ENCODE assay signal across 9 mouse cellular contexts in the genomic region with DNA sequence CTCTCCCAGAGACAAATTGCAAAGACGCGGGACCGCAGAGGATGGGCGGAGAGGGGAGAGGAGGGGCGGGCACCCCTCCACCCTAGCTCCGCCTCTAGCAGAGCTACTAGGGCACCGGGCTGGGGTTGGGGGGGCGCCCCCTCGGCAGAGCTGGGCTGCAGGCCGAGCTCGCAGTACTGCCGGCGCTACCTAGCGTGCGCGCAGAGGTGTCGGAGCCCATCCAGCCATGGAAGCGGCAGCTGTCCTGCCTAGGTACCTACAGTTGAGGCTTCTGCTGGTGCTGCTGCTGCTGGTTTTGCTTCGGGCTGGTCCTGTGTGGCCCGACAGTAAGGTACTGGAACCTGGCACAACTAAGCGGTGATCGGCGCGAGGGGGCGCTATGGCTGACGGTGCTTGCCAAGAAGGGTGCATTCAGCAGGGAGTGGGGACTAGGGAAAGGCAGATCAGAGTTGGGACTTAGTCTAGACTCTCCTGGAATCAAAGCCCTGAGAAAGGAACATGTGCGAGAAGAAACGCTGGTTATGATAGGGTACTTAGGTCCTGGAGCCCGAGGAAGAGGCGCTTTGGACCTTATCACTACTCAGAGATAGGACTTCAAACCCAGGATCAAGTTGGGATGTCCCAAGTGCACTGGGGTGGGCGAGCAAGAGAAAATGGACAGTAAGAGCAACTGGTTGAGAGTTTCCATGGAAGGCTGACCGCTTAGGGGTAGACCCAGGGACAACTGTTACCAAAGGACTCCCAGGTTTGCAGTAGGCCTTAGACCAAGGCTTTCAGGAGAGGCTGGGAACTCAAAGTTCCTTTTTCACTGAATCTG. TPM values are rescaled to one million over a fixed set of nuclear protein-coding genes. Genes with fewer than 3 reads are reported as not detected.
DNase-seq lines count a peak whose midpoint lies in the region; ATAC-seq lines count a peak whose summit lies in the region.
"Had no signal": no experiment of that assay in that cellular context is flagged by ENCODE, and none has a peak within 500 bp of the region (broad histone marks: within the 10 kb centered on the region; RNA-seq: fewer than 3 reads in every experiment).

A gene (plus strand): TSS at position 128 of the 817 bp plus-strand sequence.

- 9% methylated on average over 32 of the region's 32 CpGs for WGBS in embryonic facial prominence, embryonic 15.5 days
- 5% methylated on average over 30 of the region's 32 CpGs for WGBS in heart, embryonic 12.5 days
- 7% methylated on average over 32 of the region's 32 CpGs for WGBS in kidney, embryonic 14.5 days
- 7% methylated on average over 32 of the region's 32 CpGs for whole genome bisulfite sequencing in liver, embryonic 13.5 days (ENCODE audit: insufficient replicate concordance)
- 8% methylated on average over 32 of the region's 32 CpGs for WGBS in stomach, embryonic 14.5 days

- H3K4me3 ChIP-seq in embryonic facial prominence, embryonic 15.5 days (replicated peaks) = peak within 1 kb of the TSS; percentile 52
- peak within 1 kb of the TSS; percentile 52 for H3K4me3 ChIP-seq in heart, embryonic 12.5 days
- H3K4me3 ChIP-seq in kidney, embryonic 14.5 days (ENCODE audit: low read length) = peak within 1 kb of the TSS; percentile 38
- peak within 1 kb of the TSS; percentile 45 for H3K4me3 ChIP-seq in liver, embryonic 13.5 days (replicated peaks)
- peak within 1 kb of the TSS; percentile 35 for H3K4me3 ChIP-seq in stomach, embryonic 14.5 days (ENCODE audit: low read depth, low read length)
- H3K4me3 ChIP-seq: myocyte had no signal

- H3K4me2 ChIP-seq in embryonic facial prominence, embryonic 15.5 days (replicated peaks) = peak within 1 kb of the TSS; percentile 79
- peak within 1 kb of the TSS; percentile 83 for H3K4me2 ChIP-seq in heart, embryonic 12.5 days
- peak within 1 kb of the TSS; percentile 91 for H3K4me2 ChIP-seq in kidney, embryonic 14.5 days (replicated peaks; ENCODE audit: low read depth, low read length)
- peak within 1 kb of the TSS; percentile 74 for H3K4me2 ChIP-seq in liver, embryonic 13.5 days
- peak within 1 kb of the TSS; percentile 81 for H3K4me2 ChIP-seq in stomach, embryonic 14.5 days (replicated peaks; ENCODE audit: low read depth, low read length)

- ATAC-seq in embryonic facial prominence, embryonic 15.5 days (ENCODE audit: insufficient number of reproducible peaks, low FRiP score, low TSS enrichment, low read depth) = peak; percentile 82
- ATAC-seq in heart, embryonic 12.5 days (ENCODE audit: insufficient number of reproducible peaks, low FRiP score) = peak; percentile 80
- ATAC-seq in kidney, embryonic 14.5 days (ENCODE audit: low FRiP score, low TSS enrichment) = peak; percentile 67
- ATAC-seq in liver, embryonic 13.5 days (ENCODE audit: low read depth) = peak; percentile 76
- peak; percentile 73 for ATAC-seq in stomach, embryonic 14.5 days (ENCODE audit: insufficient number of reproducible peaks, insufficient read depth, low FRiP score, low read depth)

- peak within 1 kb of the TSS; percentile 39; the same call in 1 of the 2 replicates for H3K27ac ChIP-seq in embryonic facial prominence, embryonic 15.5 days (replicated peaks)
- no peak within 1 kb of the TSS for H3K27ac ChIP-seq in heart, embryonic 12.5 days (ENCODE audit: poor library complexity, severe bottlenecking)
- no peak within 1 kb of the TSS for H3K27ac ChIP-seq in kidney, embryonic 14.5 days (ENCODE audit: low read depth, low read length)
- no peak within 1 kb of the TSS for H3K27ac ChIP-seq in liver, embryonic 13.5 days
- no peak within 1 kb of the TSS for H3K27ac ChIP-seq in stomach, embryonic 14.5 days (ENCODE audit: low read length)

- DNase-seq in A20 (ENCODE audit: low read depth, low spot score) = peak; percentile 92
- peak; percentile 88 to 92 for DNase-seq in adrenal gland, postnatal 36 days
- peak; percentile 37 for DNase-seq in liver, embryonic 13.5 days
- peak; percentile 42 to 63 for DNase-seq in natural killer cell, adult 2 months (ENCODE audit: low spot score in 2 of 2)

- H3K4me1 ChIP-seq in embryonic facial prominence, embryonic 15.5 days = peaks cover 50% of the 10 kb centered on the region
- peaks cover 30% of the 10 kb centered on the region for H3K4me1 ChIP-seq in heart, embryonic 12.5 days (replicated peaks)
- H3K4me1 ChIP-seq in kidney, embryonic 14.5 days (ENCODE audit: control insufficient read depth, insufficient read depth, low read length) = peaks cover 14% of the 10 kb centered on the region; the same call in 1 of the 2 replicates
- H3K4me1 ChIP-seq in liver, embryonic 13.5 days (replicated peaks) = peaks cover 18% of the 10 kb centered on the region
- H3K4me1 ChIP-seq in stomach, embryonic 14.5 days (ENCODE audit: control insufficient read depth, insufficient read depth, low read length) = peaks cover 18% of the 10 kb centered on the region

- H3K9me3 ChIP-seq in embryonic facial prominence, embryonic 15.5 days (replicated peaks) = no peaks in the 10 kb centered on the region
- H3K9me3 ChIP-seq in heart, embryonic 12.5 days (replicated peaks) = no peaks in the 10 kb centered on the region
- no peaks in the 10 kb centered on the region for H3K9me3 ChIP-seq in kidney, embryonic 14.5 days (ENCODE audit: control insufficient read depth, low read length)
- H3K9me3 ChIP-seq in liver, embryonic 13.5 days (replicated peaks) = no peaks in the 10 kb centered on the region
- H3K9me3 ChIP-seq in stomach, embryonic 14.5 days (ENCODE audit: control insufficient read depth, low read depth, low read length) = no peaks in the 10 kb centered on the region

- peak within 1 kb of the TSS; percentile 53 for H3K9ac ChIP-seq in embryonic facial prominence, embryonic 15.5 days
- peak within 1 kb of the TSS; percentile 61 for H3K9ac ChIP-seq in heart, embryonic 12.5 days
- peak within 1 kb of the TSS; percentile 60 for H3K9ac ChIP-seq in kidney, embryonic 14.5 days (ENCODE audit: low read depth, low read length)
- H3K9ac ChIP-seq in liver, embryonic 13.5 days = peak within 1 kb of the TSS; percentile 41
- H3K9ac ChIP-seq in stomach, embryonic 14.5 days (replicated peaks; ENCODE audit: low read depth, low read length) = no peak within 1 kb of the TSS; the same call in 1 of the 2 replicates

- no peaks in the 10 kb centered on the region for H3K27me3 ChIP-seq in embryonic facial prominence, embryonic 15.5 days
- H3K27me3 ChIP-seq in heart, embryonic 12.5 days (replicated peaks) = peaks cover 9% of the 10 kb centered on the region
- no peaks in the 10 kb centered on the region for H3K27me3 ChIP-seq in kidney, embryonic 14.5 days (ENCODE audit: control insufficient read depth, insufficient read depth, low read length)
- H3K27me3 ChIP-seq in liver, embryonic 13.5 days = peaks cover 44% of the 10 kb centered on the region
- H3K27me3 ChIP-seq in stomach, embryonic 14.5 days (ENCODE audit: control insufficient read depth, insufficient read depth, low read length) = no peaks in the 10 kb centered on the region

- no peaks in the 10 kb centered on the region for H3K36me3 ChIP-seq in embryonic facial prominence, embryonic 15.5 days
- H3K36me3 ChIP-seq in heart, embryonic 12.5 days = no peaks in the 10 kb centered on the region
- H3K36me3 ChIP-seq in kidney, embryonic 14.5 days (ENCODE audit: control insufficient read depth, insufficient read depth, low read length) = no peaks in the 10 kb centered on the region
- no peaks in the 10 kb centered on the region for H3K36me3 ChIP-seq in liver, embryonic 13.5 days
- no peaks in the 10 kb centered on the region for H3K36me3 ChIP-seq in stomach, embryonic 14.5 days (ENCODE audit: control insufficient read depth, insufficient read depth, low read length)

RNA-seq across cellular contexts. Expression of the gene that starts here (rescaled TPM):
- 10 to 100 TPM in 1 of 2 experiments, 1 to 10 TPM in 1; 9.1 to 13.0 TPM for total RNA-seq in adrenal gland, postnatal 36 days (2021)
- polyA plus RNA-seq in embryonic facial prominence, embryonic 15.5 days (2015; fragmentation: Nextera tagmentation; extraction: Ambion mirVana) = 14.9 and 17.9 TPM in 2 replicates
- 6.8 and 8.4 TPM in 2 replicates for polyA plus RNA-seq in heart, embryonic 12.5 days (2016; fragmentation: Nextera tagmentation; extraction: Ambion mirVana)
- polyA plus RNA-seq in kidney, embryonic 14.5 days (2014; fragmentation: Nextera tagmentation; extraction: Ambion mirVana) = 1.5 and 2.3 TPM in 2 replicates
- 0.08 and 0.12 TPM in 2 replicates for polyA plus RNA-seq in liver, embryonic 13.5 days (2015; fragmentation: Nextera tagmentation; extraction: Ambion mirVana)
- polyA plus RNA-seq in stomach, embryonic 14.5 days (2014; fragmentation: Nextera tagmentation; extraction: Ambion mirVana) = 3.5 and 3.6 TPM in 2 replicates

Comparison
In these comparisons a context has a peak if more than half of its experiments do, and no peak if none do; other contexts are left out.
1. Peak in DNase-seq, ATAC-seq, H3K4me3 ChIP-seq, H3K9ac ChIP-seq and H3K4me2 ChIP-seq in liver, embryonic 13.5 days; RNA of the gene not detected or under 1 TPM.
2. DNase-seq: peak in every context shown above with its lines; median percentile 92 in A20; 90 in adrenal gland, postnatal 36 days; 52 in natural killer cell, adult 2 months; 37 in liver, embryonic 13.5 days.